8 mouse cellular contexts compared by ENCODE assay signal in genomic region chr1:171503250-171503591, GRCm38 (mm10). TPM values are rescaled to one million over a fixed set of nuclear protein-coding genes. Genes with fewer than 3 reads are reported as not detected.
DNase-seq lines count a peak whose midpoint lies in the region; ATAC-seq and TF ChIP-seq lines count a peak whose summit lies in the region.

TSS of gene Alyref2 (plus strand) at chr1:171503478.

- no peaks in the 10 kb centered on the region for H3K27me3 ChIP-seq in forebrain, embryonic 12.5 days
- no peaks in the 10 kb centered on the region for H3K27me3 ChIP-seq in liver, postnatal 0 days (ENCODE audit: insufficient read depth, low read length)

- ATAC-seq in forebrain, embryonic 12.5 days (ENCODE audit: low FRiP score): peak; percentile 88
- ATAC-seq in liver, postnatal 0 days: peak; percentile 78
- peak; percentile 88 for ATAC-seq in neutrophil, adult 5-6 weeks (ENCODE audit: extremely low read depth, insufficient number of reproducible peaks, low FRiP score, poor library complexity, severe bottlenecking)

- H3K4me2 ChIP-seq in forebrain, embryonic 12.5 days: peak within 1 kb of the TSS; percentile 70
- peak within 1 kb of the TSS; percentile 90 for H3K4me2 ChIP-seq in liver, postnatal 0 days (ENCODE audit: low read depth, low read length)

- H3K9ac ChIP-seq in ES-E14 (ENCODE audit: insufficient read depth, low read depth, low read length, poor library complexity, severe bottlenecking): peak within 1 kb of the TSS; percentile 84
- peak within 1 kb of the TSS; percentile 74 for H3K9ac ChIP-seq in forebrain, embryonic 12.5 days
- H3K9ac ChIP-seq in liver, postnatal 0 days (replicated peaks): peak within 1 kb of the TSS; percentile 83

- peak within 1 kb of the TSS; percentile 70 to 76 for H3K4me3 ChIP-seq in ES-E14 (ENCODE audit: insufficient read depth in 1 of 2, low read depth in 1 of 2, low read length in 2 of 2, poor library complexity in 1 of 2, severe bottlenecking in 1 of 2)
- H3K4me3 ChIP-seq in forebrain, embryonic 12.5 days (replicated peaks): peak within 1 kb of the TSS; percentile 59
- H3K4me3 ChIP-seq in liver, postnatal 0 days (ENCODE audit: low read depth, low read length): peak within 1 kb of the TSS; percentile 68

- TF ChIP-seq CTCF in liver, postnatal 0 days (IDR thresholded peaks at IDR 0.05; ENCODE audit: low read depth): peak; percentile 86

- H3K4me1 ChIP-seq in ES-E14 (ENCODE audit: control insufficient read depth in 2 of 2, insufficient read depth in 2 of 2, low read length in 2 of 2, poor library complexity in 1 of 2): peaks cover 0 to 3% of the 10 kb centered on the region in 2 experiments; a peak in 2 of 4 replicates
- peaks cover 10% of the 10 kb centered on the region for H3K4me1 ChIP-seq in forebrain, embryonic 12.5 days
- peaks cover 11% of the 10 kb centered on the region; the same call in 1 of the 2 replicates for H3K4me1 ChIP-seq in liver, postnatal 0 days (ENCODE audit: insufficient read depth)

- in situ Hi-C loops in ES-E14 (cut with MboI; ENCODE audit: low sequenced_read_pairs in 2 of 2, unreplicated experiment in 2 of 2): no loop called here

- peak within 1 kb of the TSS; percentile 79 for H3K27ac ChIP-seq in ES-E14 (ENCODE audit: insufficient read depth, low read depth, low read length, poor library complexity, severe bottlenecking)
- peak within 1 kb of the TSS; percentile 97 for H3K27ac ChIP-seq in forebrain, embryonic 12.5 days
- H3K27ac ChIP-seq in liver, postnatal 0 days (ENCODE audit: low read depth): peak within 1 kb of the TSS; percentile 98

- WGBS in forebrain, embryonic 12.5 days: under 1% methylated on average over 19 of the region's 19 CpGs
- WGBS in large intestine, adult 2 months: under 1% methylated on average over 19 of the region's 19 CpGs
- under 1% methylated on average over 19 of the region's 19 CpGs for WGBS in liver, postnatal 0 days (ENCODE audit: insufficient replicate concordance)

- DNase-seq in ES-E14 (ENCODE audit: low read depth, low spot score): peak; percentile 88
- DNase-seq in c-Kit-positive CD71-positive TER-119-positive erythroid progenitor cells, embryonic 14.5 days (ENCODE audit: low spot score): peak; percentile 95
- peak; percentile 97 for DNase-seq in heart, postnatal 10 days
- DNase-seq in large intestine, adult 2 months (ENCODE audit: low read depth, low spot score): peak; percentile 89
- peak; percentile 93 for DNase-seq in liver, postnatal 0 days
- peak; percentile 94 for DNase-seq in thymus, postnatal 0 days (ENCODE audit: low spot score)

- H3K36me3 ChIP-seq in ES-E14 (ENCODE audit: control insufficient read depth, insufficient read depth, low read length, poor library complexity, severe bottlenecking): no peaks in the 10 kb centered on the region
- H3K36me3 ChIP-seq in forebrain, embryonic 12.5 days (replicated peaks): no peaks in the 10 kb centered on the region; the same call in 1 of the 2 replicates
- H3K36me3 ChIP-seq in liver, postnatal 0 days (replicated peaks; ENCODE audit: insufficient read depth, low read length): no peaks in the 10 kb centered on the region

- no peaks in the 10 kb centered on the region for H3K9me3 ChIP-seq in ES-E14 (ENCODE audit: control insufficient read depth, insufficient read depth, low read depth, low read length)
- H3K9me3 ChIP-seq in forebrain, embryonic 12.5 days: no peaks in the 10 kb centered on the region
- no peaks in the 10 kb centered on the region for H3K9me3 ChIP-seq in liver, postnatal 0 days (ENCODE audit: low read length)

- TF ChIP-seq EP300 in liver, postnatal 0 days (IDR thresholded peaks at IDR 0.05; ENCODE audit: low read depth): peak; percentile 78

- intact Hi-C loops in heart, postnatal 10 days (cut with DNase I): loop anchor here (1.0 kb wide), 1 partner anchor 64 kb away; no protein-coding TSS in a partner anchor

TF ChIP-seq in ES-E14, 5 proteins besides CTCF, POLR2A, EP300 and RAD21:
- TF ChIP-seq HCFC1 (IDR thresholded peaks at IDR 0.05; ENCODE audit: borderline replicate concordance, insufficient read depth, low read length): 0 out of 2 replicates have a peak, but pooled peaks have one; percentile 15
- TF ChIP-seq ZC3H11A (IDR thresholded peaks at IDR 0.05; ENCODE audit: borderline replicate concordance, low read depth, low read length): no peak
- no peak for TF ChIP-seq ZNF384 (IDR thresholded peaks at IDR 0.05; ENCODE audit: low read depth, low read length)

RNA-seq across cellular contexts. Expression of gene Alyref2, which starts in this region (rescaled TPM):
- total RNA-seq in ES-E14 (2012; rRNA removed): 3.2 and 4.0 TPM in 2 replicates
- polyA plus RNA-seq in forebrain, embryonic 12.5 days (2016; fragmentation: Nextera tagmentation; extraction: Ambion mirVana): 17.1 and 20.2 TPM in 2 replicates
- 1 to 10 TPM; 4.4 to 4.5 TPM for total RNA-seq in heart, postnatal 10 days (2021)
- polyA plus RNA-seq in large intestine, adult 2 months (2012; rRNA removed): 3.8 and 5.1 TPM in 2 replicates
- polyA plus RNA-seq in liver, postnatal 0 days (2015; fragmentation: Nextera tagmentation; extraction: Ambion mirVana): 8.4 and 8.9 TPM in 2 replicates
- 20.3 and 20.7 TPM in 2 replicates for total RNA-seq in neutrophil, adult 5-6 weeks (2017)
- polyA plus RNA-seq in thymus, postnatal 0 days (2015; fragmentation: Nextera tagmentation; extraction: Ambion mirVana): 18.7 and 20.4 TPM in 2 replicates

Comparison
In these comparisons a context has a peak if more than half of its experiments do, and no peak if none do; other contexts are left out.
1. Peak in every context shown above with its lines: DNase-seq, ATAC-seq, H3K4me3 ChIP-seq and H3K27ac ChIP-seq.